Mouse (Mus musculus): ENCODE measurements around the gene Siah1a. TPM values are rescaled to one million over a fixed set of nuclear protein-coding genes. Genes with fewer than 3 reads are reported as not detected.

Gene Siah1a
- polyA plus RNA-seq, 1 experiment from 2014 or later, result 39.7 TPM

GRCm38 (mm10) chr8:86730860-86731259, 14.9 kb downstream of the Siah1a start:
- Histone ChIP-seq H3K27ac (replicated peaks in 1 of 2; ENCODE audit: control insufficient read depth in 1 of 2, insufficient read depth in 1 of 2, low read depth in 2 of 2, low read length in 2 of 2) (peak overlapping the region in 1 of 2 experiments; percentile 16; a peak in 1 of 4 replicates), H3K27me3 (ENCODE audit: control insufficient read depth, insufficient read depth, low read length) (no peaks in the 10 kb centered on the region), H3K36me3 (ENCODE audit: control insufficient read depth, insufficient read depth, low read length) (peaks cover 8% of the 10 kb centered on the region; the same call in 1 of the 2 replicates), H3K9me3 (ENCODE audit: control insufficient read depth, low read length) (no peaks in the 10 kb centered on the region), H3K4me2 (ENCODE audit: low read length) (no peak overlapping the region), H3K4me1 (ENCODE audit: control insufficient read depth in 2 of 2, insufficient read depth in 2 of 2, low read length in 2 of 2) (peaks cover 14 to 58% of the 10 kb centered on the region in 2 experiments), H3K4me3 (ENCODE audit: control insufficient read depth in 1 of 2, insufficient read depth in 1 of 2, low read depth in 1 of 2, low read length in 2 of 2) (no peak overlapping the region), H3K9ac (ENCODE audit: low read length) (no peak overlapping the region)
- 92% methylated on average over 1 of the region's 1 CpGs for WGBS
- no peak for ATAC-seq (ENCODE audit: insufficient number of reproducible peaks, insufficient read depth, low FRiP score, low read depth)

GRCm38 (mm10) chr8:86730303-86730702, 15.4 kb downstream of the Siah1a start:
- Histone ChIP-seq H3K27ac (replicated peaks in 1 of 2; ENCODE audit: control insufficient read depth in 1 of 2, insufficient read depth in 1 of 2, low read depth in 2 of 2, low read length in 2 of 2) (peak overlapping the region in 1 of 2 experiments; percentile 16; a peak in 1 of 4 replicates), H3K36me3 (ENCODE audit: control insufficient read depth, insufficient read depth, low read length) (peaks cover 8% of the 10 kb centered on the region; the same call in 1 of the 2 replicates), H3K9me3 (ENCODE audit: control insufficient read depth, low read length) (no peaks in the 10 kb centered on the region), H3K4me1 (ENCODE audit: control insufficient read depth in 2 of 2, insufficient read depth in 2 of 2, low read length in 2 of 2) (peaks cover 14 to 53% of the 10 kb centered on the region in 2 experiments), H3K9ac (ENCODE audit: low read length) (no peak overlapping the region), H3K27me3 (ENCODE audit: control insufficient read depth, insufficient read depth, low read length) (no peaks in the 10 kb centered on the region), H3K4me2 (ENCODE audit: low read length) (no peak overlapping the region), H3K4me3 (ENCODE audit: control insufficient read depth in 1 of 2, insufficient read depth in 1 of 2, low read depth in 1 of 2, low read length in 2 of 2) (no peak overlapping the region)
- 37% methylated on average over 3 of the region's 3 CpGs for WGBS
- no peak for ATAC-seq (ENCODE audit: insufficient number of reproducible peaks, insufficient read depth, low FRiP score, low read depth)

GRCm38 (mm10) chr8:86728224-86728950, 17.3 kb downstream of the Siah1a start:
- no peaks in the 10 kb centered on the region for H3K27me3 ChIP-seq (ENCODE audit: control insufficient read depth, insufficient read depth, low read length)
- no peaks in the 10 kb centered on the region for H3K9me3 ChIP-seq (ENCODE audit: control insufficient read depth, low read length)
- no peak overlapping the region for H3K4me2 ChIP-seq (ENCODE audit: low read length)
- no peak overlapping the region for H3K4me3 ChIP-seq (ENCODE audit: control insufficient read depth in 1 of 2, insufficient read depth in 1 of 2, low read depth in 1 of 2, low read length in 2 of 2)
- H3K9ac ChIP-seq (ENCODE audit: low read length), result no peak overlapping the region
- H3K27ac ChIP-seq (replicated peaks in 1 of 2; ENCODE audit: control insufficient read depth in 1 of 2, insufficient read depth in 1 of 2, low read depth in 2 of 2, low read length in 2 of 2), result 0 out of 4 replicates have a peak overlapping the region, but pooled peaks of 1 of the 2 experiments have one; percentile 10
- WGBS, result 53% methylated on average over 19 of the region's 19 CpGs
- H3K36me3 ChIP-seq (ENCODE audit: control insufficient read depth, insufficient read depth, low read length), result peaks cover 8% of the 10 kb centered on the region
- peaks cover 11 to 40% of the 10 kb centered on the region in 2 experiments for H3K4me1 ChIP-seq (ENCODE audit: control insufficient read depth in 2 of 2, insufficient read depth in 2 of 2, low read length in 2 of 2)
- no peak for ATAC-seq (ENCODE audit: insufficient number of reproducible peaks, insufficient read depth, low FRiP score, low read depth)

- WGBS, result 78% methylated on average over 6 of the region's 6 CpGs
- Histone ChIP-seq H3K4me3 (ENCODE audit: control insufficient read depth in 1 of 2, insufficient read depth in 1 of 2, low read depth in 1 of 2, low read length in 2 of 2) (no peak overlapping the region), H3K36me3 (ENCODE audit: control insufficient read depth, insufficient read depth, low read length) (peaks cover 20% of the 10 kb centered on the region), H3K27me3 (ENCODE audit: control insufficient read depth, insufficient read depth, low read length) (no peaks in the 10 kb centered on the region), H3K4me1 (ENCODE audit: control insufficient read depth in 2 of 2, insufficient read depth in 2 of 2, low read length in 2 of 2) (peaks cover 11 to 37% of the 10 kb centered on the region in 2 experiments), H3K9ac (ENCODE audit: low read length) (no peak overlapping the region), H3K4me2 (ENCODE audit: low read length) (no peak overlapping the region), H3K9me3 (ENCODE audit: control insufficient read depth, low read length) (no peaks in the 10 kb centered on the region), H3K27ac (replicated peaks in 1 of 2; ENCODE audit: control insufficient read depth in 1 of 2, insufficient read depth in 1 of 2, low read depth in 2 of 2, low read length in 2 of 2) (no peak overlapping the region)
- no peak for ATAC-seq (ENCODE audit: insufficient number of reproducible peaks, insufficient read depth, low FRiP score, low read depth)
Measured at GRCm38 (mm10) chr8:86726959-86727358, 18.8 kb downstream of the Siah1a start.

- Histone ChIP-seq H3K4me1 (ENCODE audit: control insufficient read depth in 2 of 2, insufficient read depth in 2 of 2, low read length in 2 of 2) (no peaks in the 10 kb centered on the region), H3K9ac (ENCODE audit: low read length) (no peak overlapping the region), H3K4me2 (ENCODE audit: low read length) (no peak overlapping the region), H3K36me3 (ENCODE audit: control insufficient read depth, insufficient read depth, low read length) (peaks cover 61% of the 10 kb centered on the region), H3K27ac (replicated peaks in 1 of 2; ENCODE audit: control insufficient read depth in 1 of 2, insufficient read depth in 1 of 2, low read depth in 2 of 2, low read length in 2 of 2) (no peak overlapping the region), H3K9me3 (ENCODE audit: control insufficient read depth, low read length) (no peaks in the 10 kb centered on the region), H3K27me3 (ENCODE audit: control insufficient read depth, insufficient read depth, low read length) (no peaks in the 10 kb centered on the region), H3K4me3 (ENCODE audit: control insufficient read depth in 1 of 2, insufficient read depth in 1 of 2, low read depth in 1 of 2, low read length in 2 of 2) (no peak overlapping the region)
- WGBS, result 82% methylated on average over 2 of the region's 2 CpGs
- ATAC-seq (ENCODE audit: insufficient number of reproducible peaks, insufficient read depth, low FRiP score, low read depth), result no peak
Measured at GRCm38 (mm10) chr8:86721490-86721889, 24.2 kb downstream of the Siah1a start.

GRCm38 (mm10) chr8:86720756-86721459, 24.8 kb downstream of the Siah1a start:
- Histone ChIP-seq H3K9ac (ENCODE audit: low read length) (no peak overlapping the region), H3K4me1 (ENCODE audit: control insufficient read depth in 2 of 2, insufficient read depth in 2 of 2, low read length in 2 of 2) (no peaks in the 10 kb centered on the region), H3K36me3 (ENCODE audit: control insufficient read depth, insufficient read depth, low read length) (peaks cover 67% of the 10 kb centered on the region), H3K4me3 (ENCODE audit: control insufficient read depth in 1 of 2, insufficient read depth in 1 of 2, low read depth in 1 of 2, low read length in 2 of 2) (no peak overlapping the region), H3K27me3 (ENCODE audit: control insufficient read depth, insufficient read depth, low read length) (no peaks in the 10 kb centered on the region), H3K9me3 (ENCODE audit: control insufficient read depth, low read length) (no peaks in the 10 kb centered on the region), H3K27ac (replicated peaks in 1 of 2; ENCODE audit: control insufficient read depth in 1 of 2, insufficient read depth in 1 of 2, low read depth in 2 of 2, low read length in 2 of 2) (no peak overlapping the region), H3K4me2 (ENCODE audit: low read length) (no peak overlapping the region)
- no peak for ATAC-seq (ENCODE audit: insufficient number of reproducible peaks, insufficient read depth, low FRiP score, low read depth)
- WGBS, result 88% methylated on average over 6 of the region's 6 CpGs

GRCm38 (mm10) chr8:86719368-86719767, 26.4 kb downstream of the Siah1a start:
- no peak for ATAC-seq (ENCODE audit: insufficient number of reproducible peaks, insufficient read depth, low FRiP score, low read depth)
- H3K27me3 ChIP-seq (ENCODE audit: control insufficient read depth, insufficient read depth, low read length), result no peaks in the 10 kb centered on the region
- no peak overlapping the region for H3K4me3 ChIP-seq (ENCODE audit: control insufficient read depth in 1 of 2, insufficient read depth in 1 of 2, low read depth in 1 of 2, low read length in 2 of 2)
- H3K9ac ChIP-seq (ENCODE audit: low read length), result no peak overlapping the region
- H3K4me1 ChIP-seq (ENCODE audit: control insufficient read depth in 2 of 2, insufficient read depth in 2 of 2, low read length in 2 of 2), result no peaks in the 10 kb centered on the region
- peaks cover 82% of the 10 kb centered on the region for H3K36me3 ChIP-seq (ENCODE audit: control insufficient read depth, insufficient read depth, low read length)
- H3K27ac ChIP-seq (replicated peaks in 1 of 2; ENCODE audit: control insufficient read depth in 1 of 2, insufficient read depth in 1 of 2, low read depth in 2 of 2, low read length in 2 of 2), result no peak overlapping the region
- H3K9me3 ChIP-seq (ENCODE audit: control insufficient read depth, low read length), result no peaks in the 10 kb centered on the region
- H3K4me2 ChIP-seq (ENCODE audit: low read length), result no peak overlapping the region
- 82% methylated on average over 1 of the region's 1 CpGs for whole genome bisulfite sequencing

Data from heart, embryonic 14.5 days (tissue).